8 mouse cellular contexts compared by ENCODE assay signal in genomic region chr19:3324271-3324811, GRCm38 (mm10). TPM values are rescaled to one million over a fixed set of nuclear protein-coding genes. Genes with fewer than 3 reads are reported as not detected.
DNase-seq lines count a peak whose midpoint lies in the region; ATAC-seq and TF ChIP-seq lines count a peak whose summit lies in the region.

No protein-coding gene starts in this region.

- no peaks in the 10 kb centered on the region for H3K9me3 ChIP-seq in MEL (replicated peaks; ENCODE audit: insufficient read depth, low read length)
- H3K9me3 ChIP-seq in embryonic facial prominence, embryonic 11.5 days (replicated peaks; ENCODE audit: control insufficient read depth, low read length) = no peaks in the 10 kb centered on the region
- no peaks in the 10 kb centered on the region for H3K9me3 ChIP-seq in hindbrain, embryonic 11.5 days (ENCODE audit: control insufficient read depth, low read length)
- H3K9me3 ChIP-seq in liver, embryonic 12.5 days (replicated peaks) = no peaks in the 10 kb centered on the region
- no peaks in the 10 kb centered on the region for H3K9me3 ChIP-seq in neural tube, embryonic 11.5 days (ENCODE audit: control insufficient read depth, low read length)

- peak; percentile 43 for DNase-seq in kidney, adult 11 months
- no peak for DNase-seq in kidney, postnatal 14 days
- DNase-seq in MEL (ENCODE audit: low read depth, low spot score) = peak; percentile 79
- peak; percentile 30 for DNase-seq in embryonic facial prominence, embryonic 11.5 days (ENCODE audit: low spot score)
- DNase-seq in hindbrain, embryonic 11.5 days (ENCODE audit: low spot score) = peak; percentile 62
- DNase-seq in neural tube, embryonic 11.5 days (ENCODE audit: low spot score) = peak; percentile 38
- no peak for DNase-seq in right cerebral cortex, postnatal 14 days

- 4% methylated on average over 17 of the region's 17 CpGs for WGBS in embryonic facial prominence, embryonic 11.5 days
- WGBS in hindbrain, embryonic 11.5 days = 3% methylated on average over 17 of the region's 17 CpGs
- 1% methylated on average over 17 of the region's 17 CpGs for WGBS in liver, embryonic 12.5 days (ENCODE audit: insufficient replicate concordance)
- 4% methylated on average over 17 of the region's 17 CpGs for WGBS in neural tube, embryonic 11.5 days

- H3K4me1 ChIP-seq in MEL (ENCODE audit: control insufficient read depth in 1 of 2, insufficient read depth in 2 of 2, low read length in 2 of 2) = peaks cover 10 to 29% of the 10 kb centered on the region in 2 experiments
- H3K4me1 ChIP-seq in embryonic facial prominence, embryonic 11.5 days (ENCODE audit: control insufficient read depth, insufficient read depth, low read length) = peaks cover 3% of the 10 kb centered on the region; the same call in 1 of the 2 replicates
- peaks cover 8% of the 10 kb centered on the region; the same call in 1 of the 2 replicates for H3K4me1 ChIP-seq in hindbrain, embryonic 11.5 days (replicated peaks; ENCODE audit: control insufficient read depth, insufficient read depth, low read length)
- H3K4me1 ChIP-seq in liver, embryonic 12.5 days = peaks cover 73% of the 10 kb centered on the region
- peaks cover 8% of the 10 kb centered on the region; the same call in 1 of the 2 replicates for H3K4me1 ChIP-seq in neural tube, embryonic 11.5 days (ENCODE audit: control insufficient read depth, insufficient read depth, low read length)

- TF ChIP-seq EP300 in MEL (IDR thresholded peaks at IDR 0.05; ENCODE audit: low read depth in 1 of 2, low read length in 2 of 2) = peak; percentile 64 to 74

- peaks cover 0 to 11% of the 10 kb centered on the region in 2 experiments; a peak in 2 of 4 replicates for H3K36me3 ChIP-seq in MEL (ENCODE audit: control insufficient read depth in 1 of 2, insufficient read depth in 2 of 2, low read length in 2 of 2)
- H3K36me3 ChIP-seq in embryonic facial prominence, embryonic 11.5 days (replicated peaks; ENCODE audit: control insufficient read depth, insufficient read depth, low read depth, low read length) = no peaks in the 10 kb centered on the region
- no peaks in the 10 kb centered on the region for H3K36me3 ChIP-seq in hindbrain, embryonic 11.5 days (ENCODE audit: control insufficient read depth, insufficient read depth, low read length)
- H3K36me3 ChIP-seq in liver, embryonic 12.5 days = no peaks in the 10 kb centered on the region
- H3K36me3 ChIP-seq in neural tube, embryonic 11.5 days (ENCODE audit: control insufficient read depth, insufficient read depth, low read length) = no peaks in the 10 kb centered on the region

- no peak for TF ChIP-seq POLR2A in MEL (IDR thresholded peaks at IDR 0.05; ENCODE audit: control insufficient read depth in 1 of 2, insufficient read depth in 1 of 2, low read depth in 1 of 2, low read length in 2 of 2, poor library complexity in 1 of 2)

- TF ChIP-seq RAD21 in MEL (IDR thresholded peaks at IDR 0.05; ENCODE audit: low read depth, low read length) = no peak

- no peak for TF ChIP-seq CTCF in MEL (IDR thresholded peaks at IDR 0.05 in 2 of 3, conservative IDR thresholded peaks at IDR 0.05 in 1 of 3; ENCODE audit: control insufficient read depth in 1 of 3, insufficient read depth in 1 of 3, low read depth in 2 of 3, low read length in 3 of 3, poor library complexity in 1 of 3, severe bottlenecking in 1 of 3)

- no peaks in the 10 kb centered on the region for H3K27me3 ChIP-seq in MEL (ENCODE audit: control insufficient read depth in 1 of 2, insufficient read depth in 2 of 2, low read length in 2 of 2)
- peaks cover 20% of the 10 kb centered on the region for H3K27me3 ChIP-seq in embryonic facial prominence, embryonic 11.5 days (ENCODE audit: control insufficient read depth, insufficient read depth, low read length)
- H3K27me3 ChIP-seq in hindbrain, embryonic 11.5 days (ENCODE audit: control insufficient read depth, insufficient read depth, low read length) = peaks cover 25% of the 10 kb centered on the region
- no peaks in the 10 kb centered on the region for H3K27me3 ChIP-seq in liver, embryonic 12.5 days (replicated peaks)
- peaks cover 25% of the 10 kb centered on the region for H3K27me3 ChIP-seq in neural tube, embryonic 11.5 days (ENCODE audit: control insufficient read depth, insufficient read depth, low read length)

- peak overlapping the region; percentile 93 for H3K4me2 ChIP-seq in embryonic facial prominence, embryonic 11.5 days (ENCODE audit: low read depth, low read length)
- peak overlapping the region; percentile 94 for H3K4me2 ChIP-seq in hindbrain, embryonic 11.5 days (replicated peaks; ENCODE audit: low read depth, low read length)
- H3K4me2 ChIP-seq in liver, embryonic 12.5 days = peak overlapping the region; percentile 100
- peak overlapping the region; percentile 78 for H3K4me2 ChIP-seq in neural tube, embryonic 11.5 days (ENCODE audit: low read depth)

- peak overlapping the region; percentile 92 for H3K27ac ChIP-seq in MEL (ENCODE audit: control insufficient read depth, low read depth, low read length)
- H3K27ac ChIP-seq in embryonic facial prominence, embryonic 11.5 days (replicated peaks; ENCODE audit: low read depth, low read length) = no peak overlapping the region
- H3K27ac ChIP-seq in hindbrain, embryonic 11.5 days (ENCODE audit: low read depth, low read length) = no peak overlapping the region
- H3K27ac ChIP-seq in liver, embryonic 12.5 days = peak overlapping the region; percentile 87
- H3K27ac ChIP-seq in neural tube, embryonic 11.5 days (ENCODE audit: low read depth, low read length) = no peak overlapping the region

- peak overlapping the region; percentile 79 for H3K9ac ChIP-seq in MEL (ENCODE audit: control insufficient read depth, low read depth, low read length, poor library complexity, severe bottlenecking)
- H3K9ac ChIP-seq in embryonic facial prominence, embryonic 11.5 days (replicated peaks; ENCODE audit: low read length) = peak overlapping the region; percentile 57
- peak overlapping the region; percentile 19; the same call in 1 of the 2 replicates for H3K9ac ChIP-seq in hindbrain, embryonic 11.5 days (ENCODE audit: low read depth, low read length)
- peak overlapping the region; percentile 79 for H3K9ac ChIP-seq in liver, embryonic 12.5 days
- H3K9ac ChIP-seq in neural tube, embryonic 11.5 days (ENCODE audit: low read length) = no peak overlapping the region

- peak overlapping the region; percentile 68 to 99 for H3K4me3 ChIP-seq in MEL (ENCODE audit: control insufficient read depth in 1 of 2, insufficient read depth in 1 of 2, low read depth in 2 of 2, low read length in 2 of 2)
- peak overlapping the region; percentile 54 for H3K4me3 ChIP-seq in embryonic facial prominence, embryonic 11.5 days (ENCODE audit: low read depth, low read length)
- peak overlapping the region; percentile 41 for H3K4me3 ChIP-seq in hindbrain, embryonic 11.5 days (ENCODE audit: low read depth, low read length)
- peak overlapping the region; percentile 70 for H3K4me3 ChIP-seq in liver, embryonic 12.5 days
- H3K4me3 ChIP-seq in neural tube, embryonic 11.5 days (ENCODE audit: low read depth, low read length) = peak overlapping the region; percentile 34

- H3K79me2 ChIP-seq in MEL (ENCODE audit: control insufficient read depth, insufficient read depth, low read length, poor library complexity) = peaks cover 1% of the 10 kb centered on the region

- no peak for ATAC-seq in embryonic facial prominence, embryonic 11.5 days (replicated peaks; ENCODE audit: insufficient number of reproducible peaks, low FRiP score, low TSS enrichment, low read depth)
- 0 out of 2 replicates have a peak, but pooled peaks have one; percentile 25 for ATAC-seq in hindbrain, embryonic 11.5 days (ENCODE audit: low FRiP score)
- no peak for ATAC-seq in liver, embryonic 12.5 days
- ATAC-seq in neural tube, embryonic 11.5 days (ENCODE audit: insufficient read depth, low FRiP score, low TSS enrichment) = no peak

TF ChIP-seq in MEL, 35 proteins besides CTCF, POLR2A, EP300 and RAD21 (continues in another document):
- TF ChIP-seq BHLHE40 (IDR thresholded peaks at IDR 0.05; ENCODE audit: borderline replicate concordance, low read depth, low read length) = no peak
- no peak for TF ChIP-seq ZMIZ1 (IDR thresholded peaks at IDR 0.05; ENCODE audit: low read depth, low read length)
- TF ChIP-seq TAL1 (IDR thresholded peaks at IDR 0.05; ENCODE audit: low read length) = peak; percentile 68
- no peak for TF ChIP-seq SMC3 (IDR thresholded peaks at IDR 0.05; ENCODE audit: low read depth, low read length)
- TF ChIP-seq NRF1 (IDR thresholded peaks at IDR 0.05; ENCODE audit: insufficient read depth, low read depth, low read length, poor library complexity, severe bottlenecking) = no peak

RNA-seq across cellular contexts. Expression of gene Cpt1a, which starts 2.2 kb away (rescaled TPM):
- total RNA-seq in MEL (2012; rRNA removed) = 16.1 and 16.2 TPM in 2 replicates
- polyA plus RNA-seq in MEL (2012; ENCODE audit: insufficient read depth in 1 of 2, insufficient read length in 2 of 2, low read depth in 1 of 2, low replicate concordance in 2 of 2, missing spikeins in 1 of 2) = 10 to 100 TPM in 1 of 2 experiments, not detected in 1; 40.4 TPM
- 9.5 and 10.0 TPM in 2 replicates for polyA plus RNA-seq in embryonic facial prominence, embryonic 11.5 days (2014; fragmentation: Nextera tagmentation; extraction: Ambion mirVana)
- 6.6 and 8.8 TPM in 2 replicates for polyA plus RNA-seq in hindbrain, embryonic 11.5 days (2014; fragmentation: Nextera tagmentation; extraction: Ambion mirVana)
- polyA plus RNA-seq in liver, embryonic 12.5 days (2016; fragmentation: Nextera tagmentation; extraction: Ambion mirVana) = 7.0 and 8.3 TPM in 2 replicates
- 6.6 and 8.0 TPM in 2 replicates for polyA plus RNA-seq in neural tube, embryonic 11.5 days (2014; fragmentation: Nextera tagmentation; extraction: Ambion mirVana)

RNA-seq across cellular contexts. Expression of gene Ighmbp2, which starts 41.5 kb away (rescaled TPM):
- total RNA-seq in MEL (2012; rRNA removed) = 10.3 and 11.7 TPM in 2 replicates
- polyA plus RNA-seq in MEL (2012; ENCODE audit: insufficient read depth in 1 of 2, insufficient read length in 2 of 2, low read depth in 1 of 2, low replicate concordance in 2 of 2, missing spikeins in 1 of 2) = 10 to 100 TPM in 1 of 2 experiments, not detected in 1; 12.9 TPM
- 6.0 and 7.6 TPM in 2 replicates for polyA plus RNA-seq in embryonic facial prominence, embryonic 11.5 days (2014; fragmentation: Nextera tagmentation; extraction: Ambion mirVana)
- polyA plus RNA-seq in hindbrain, embryonic 11.5 days (2014; fragmentation: Nextera tagmentation; extraction: Ambion mirVana) = 6.0 and 7.5 TPM in 2 replicates
- polyA plus RNA-seq in liver, embryonic 12.5 days (2016; fragmentation: Nextera tagmentation; extraction: Ambion mirVana) = 5.1 and 5.7 TPM in 2 replicates
- polyA plus RNA-seq in neural tube, embryonic 11.5 days (2014; fragmentation: Nextera tagmentation; extraction: Ambion mirVana) = 7.7 and 8.0 TPM in 2 replicates

RNA-seq across cellular contexts. Expression of gene Mrpl21, which starts 41.6 kb away (rescaled TPM):
- total RNA-seq in MEL (2012; rRNA removed) = 122 and 145 TPM in 2 replicates
- 100 to 1,000 TPM in 1 of 2 experiments, not detected in 1; 159 TPM for polyA plus RNA-seq in MEL (2012; ENCODE audit: insufficient read depth in 1 of 2, insufficient read length in 2 of 2, low read depth in 1 of 2, low replicate concordance in 2 of 2, missing spikeins in 1 of 2)
- polyA plus RNA-seq in embryonic facial prominence, embryonic 11.5 days (2014; fragmentation: Nextera tagmentation; extraction: Ambion mirVana) = 144 and 145 TPM in 2 replicates
- polyA plus RNA-seq in hindbrain, embryonic 11.5 days (2014; fragmentation: Nextera tagmentation; extraction: Ambion mirVana) = 124 and 133 TPM in 2 replicates
- polyA plus RNA-seq in liver, embryonic 12.5 days (2016; fragmentation: Nextera tagmentation; extraction: Ambion mirVana) = 95.7 and 99.8 TPM in 2 replicates
- polyA plus RNA-seq in neural tube, embryonic 11.5 days (2014; fragmentation: Nextera tagmentation; extraction: Ambion mirVana) = 121 and 122 TPM in 2 replicates

Comparison
In these comparisons a context has a peak if more than half of its experiments do, and no peak if none do; other contexts are left out.
1. DNase-seq: peak in kidney, adult 11 months (single experiment), MEL (single experiment), embryonic facial prominence, embryonic 11.5 days (single experiment), hindbrain, embryonic 11.5 days (single experiment) and neural tube, embryonic 11.5 days (single experiment); none in kidney, postnatal 14 days (single experiment) and right cerebral cortex, postnatal 14 days (single experiment).
2. H3K27ac ChIP-seq: peak in MEL (single experiment) and liver, embryonic 12.5 days (single experiment); none in embryonic facial prominence, embryonic 11.5 days (single experiment), hindbrain, embryonic 11.5 days (single experiment) and neural tube, embryonic 11.5 days (single experiment).
3. Peak in every context shown above with its lines, with median percentiles within 50 percentile points of each other: H3K4me3 ChIP-seq and H3K4me2 ChIP-seq.